Mouse (Mus musculus) layer of hippocampus, adult 8-10 months (tissue): ENCODE measurements around the gene P2ry2. TPM values are rescaled to one million over a fixed set of nuclear protein-coding genes. Genes with fewer than 3 reads are reported as not detected.

Experiments used
- DNase-seq, 2 experiments: peaks; one replicate each; pipeline ENCODE4 v3.0.0; 2022; ENCODE audit warnings: low spot score in 2 of 2
- total RNA-seq, 4 experiments: library from RNA; stranded (reverse); gene quantifications; 2 replicates each; pipeline ENCODE4 v1.2.4; 2022

P2ry2 gene
- total RNA-seq, 4 experiments from 2014 or later, result 0.60 to 4.5 (median 1.9) TPM

DNA sequence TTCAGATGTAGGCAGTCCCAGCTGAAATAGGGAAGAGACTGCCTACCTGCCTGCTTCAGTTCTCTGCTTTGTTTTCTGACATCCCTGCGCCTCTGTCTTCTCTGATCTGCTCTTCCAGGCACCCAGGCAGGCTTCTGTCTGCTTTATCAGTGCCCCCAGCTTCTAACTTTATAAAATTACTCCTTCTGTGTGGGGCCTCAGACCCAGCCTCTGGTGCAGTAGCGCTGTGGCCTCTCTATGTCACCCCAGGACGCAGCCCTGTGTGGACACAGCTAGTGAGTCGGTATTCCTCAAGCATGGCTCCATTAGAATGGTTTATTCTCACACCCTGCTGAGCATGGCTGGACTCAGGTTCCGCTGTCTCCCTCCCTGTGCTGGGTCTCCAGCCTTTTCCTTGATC lies 62.6 kb downstream of the P2ry2 start:
- DNase-seq, result no peak

Other genes with a start within 250 kb of the P2ry2 start
- gene Relt, start 149.4 kb downstream of the P2ry2 start, total RNA-seq, result 10 to 100 TPM; 11.6 to 14.1 (median 12.8) TPM
- gene Arhgef17, start 80.8 kb downstream of the P2ry2 start, total RNA-seq, result 100 to 1,000 TPM; 149 to 173 (median 162) TPM
- gene P2ry6, start 38.2 kb downstream of the P2ry2 start, total RNA-seq, result 1 to 10 TPM; 3.1 to 8.7 (median 6.5) TPM
- gene Fchsd2, start 80.0 kb upstream of the P2ry2 start, total RNA-seq, result 10 to 100 TPM; 40.1 to 46.5 (median 43.4) TPM